Mouse (Mus musculus): ENCODE results near the gene Ppm1b. TPM values are rescaled to one million over a fixed set of nuclear protein-coding genes. Genes with fewer than 3 reads are reported as not detected.
"Not testable (repeated sequence)": the region's sequence is repeated elsewhere in the genome, so short reads cannot be mapped to it uniquely, and the experiment has no call there.

Gene Ppm1b
- 49.8 and 67.9 TPM in 2 replicates for polyA plus RNA-seq (2011; ENCODE audit: insufficient read depth, insufficient read length, low replicate concordance, missing spikeins)

DNA sequence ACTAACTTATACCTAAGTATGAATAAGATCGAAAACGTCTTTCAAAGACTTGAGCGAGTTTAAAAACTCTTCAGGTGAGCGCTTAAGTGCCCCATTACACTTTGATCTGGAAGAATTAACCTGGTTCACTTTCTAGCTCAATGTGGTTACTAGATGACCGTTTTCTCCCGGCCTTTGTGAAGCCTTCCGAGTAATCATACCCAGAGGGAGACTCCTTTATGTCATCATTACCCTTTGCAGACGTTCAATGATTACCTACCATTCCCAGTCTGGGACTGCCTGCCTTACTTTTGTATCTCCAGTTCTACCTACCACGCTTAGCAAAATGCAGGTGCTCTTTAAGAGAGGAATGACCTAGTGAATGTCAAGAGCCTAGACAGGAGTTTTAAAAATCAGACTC lies at the start of gene Ppm1b:
Gene Ppm1b, plus strand, starts transcription at position 301 of the 400 bp plus-strand sequence.
- H3K4me3 ChIP-seq (replicated peaks; ENCODE audit: control insufficient read depth, low read depth, low read length): peak within 1 kb of the TSS; percentile 76
- TF ChIP-seq POLR2A (IDR thresholded peaks at IDR 0.05; ENCODE audit: borderline replicate concordance, control insufficient read depth, low read depth, low read length) (no peak), CTCF (IDR thresholded peaks at IDR 0.05; ENCODE audit: control insufficient read depth, insufficient read depth, low read length) (no peak)
- peak within 1 kb of the TSS; percentile 90 for H3K27ac ChIP-seq (ENCODE audit: control insufficient read depth, insufficient read depth, low read depth, low read length, poor library complexity)
- WGBS: 32% methylated on average over 9 of the region's 9 CpGs
- no peaks in the 10 kb centered on the region for H3K4me1 ChIP-seq (ENCODE audit: control insufficient read depth, insufficient read depth, low read length)

- 63% methylated on average over 19 of the region's 19 CpGs for WGBS
- TF ChIP-seq CTCF (IDR thresholded peaks at IDR 0.05; ENCODE audit: control insufficient read depth, insufficient read depth, low read length) (no peak), POLR2A (IDR thresholded peaks at IDR 0.05; ENCODE audit: borderline replicate concordance, control insufficient read depth, low read depth, low read length) (no peak)
- no peak overlapping the region for H3K27ac ChIP-seq (ENCODE audit: control insufficient read depth, insufficient read depth, low read depth, low read length, poor library complexity)
Observed at GRCm38 (mm10) chr17:84921666-84922376, 34.7 kb upstream of the Ppm1b start.

DNA sequence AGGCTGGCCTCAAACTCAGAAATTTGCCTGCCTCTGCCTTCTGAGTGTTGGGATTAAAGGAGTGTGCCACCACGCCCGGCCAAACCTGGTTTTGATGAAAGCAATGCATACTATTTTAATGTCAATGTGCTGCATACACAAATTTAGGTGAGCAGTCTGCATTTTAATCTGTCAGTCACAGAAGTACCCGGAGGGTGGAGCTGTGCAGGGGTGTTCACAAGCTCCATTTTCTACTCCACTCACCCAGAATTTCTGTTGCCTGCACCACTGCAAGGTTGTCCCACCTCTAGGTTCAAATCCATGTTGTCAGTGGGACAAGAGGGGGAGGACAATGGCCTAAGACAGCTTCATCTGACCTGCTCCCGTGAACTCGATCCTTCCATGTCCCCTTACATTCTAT lies 31.8 kb upstream of the Ppm1b start:
- TF ChIP-seq POLR2A (IDR thresholded peaks at IDR 0.05; ENCODE audit: borderline replicate concordance, control insufficient read depth, low read depth, low read length): no peak
- no peak for TF ChIP-seq CTCF (IDR thresholded peaks at IDR 0.05; ENCODE audit: control insufficient read depth, insufficient read depth, low read length)
- peaks cover 3% of the 10 kb centered on the region for H3K4me1 ChIP-seq (ENCODE audit: control insufficient read depth, insufficient read depth, low read length)
- H3K27ac ChIP-seq (ENCODE audit: control insufficient read depth, insufficient read depth, low read depth, low read length, poor library complexity): no peak overlapping the region
- no peak overlapping the region for H3K4me3 ChIP-seq (replicated peaks; ENCODE audit: control insufficient read depth, low read depth, low read length)
- WGBS: 82% methylated on average over 5 of the region's 5 CpGs

More at GRCm38 (mm10) chr17:84921666-84922376, 34.7 kb upstream of the Ppm1b start:
- Histone ChIP-seq H3K4me3 (replicated peaks; ENCODE audit: control insufficient read depth, low read depth, low read length) (no peak overlapping the region), H3K4me1 (ENCODE audit: control insufficient read depth, insufficient read depth, low read length) (peaks cover 3% of the 10 kb centered on the region)

- Histone ChIP-seq H3K4me3 (replicated peaks; ENCODE audit: control insufficient read depth, low read depth, low read length) (no peak overlapping the region), H3K27ac (ENCODE audit: control insufficient read depth, insufficient read depth, low read depth, low read length, poor library complexity) (no peak overlapping the region), H3K4me1 (ENCODE audit: control insufficient read depth, insufficient read depth, low read length) (peaks cover 3% of the 10 kb centered on the region)
- TF ChIP-seq CTCF (IDR thresholded peaks at IDR 0.05; ENCODE audit: control insufficient read depth, insufficient read depth, low read length) (no peak), POLR2A (IDR thresholded peaks at IDR 0.05; ENCODE audit: borderline replicate concordance, control insufficient read depth, low read depth, low read length) (no peak)
- WGBS: 52% methylated on average over 5 of the region's 5 CpGs
Observed at GRCm38 (mm10) chr17:84926233-84926632, 30.3 kb upstream of the Ppm1b start.

GRCm38 (mm10) chr17:84927580-84927979 lies 29.0 kb upstream of the Ppm1b start:
- Histone ChIP-seq H3K27ac (ENCODE audit: control insufficient read depth, insufficient read depth, low read depth, low read length, poor library complexity) (no peak overlapping the region), H3K4me3 (replicated peaks; ENCODE audit: control insufficient read depth, low read depth, low read length) (no peak overlapping the region), H3K4me1 (ENCODE audit: control insufficient read depth, insufficient read depth, low read length) (peaks cover 3% of the 10 kb centered on the region)
- no peak for TF ChIP-seq POLR2A (IDR thresholded peaks at IDR 0.05; ENCODE audit: borderline replicate concordance, control insufficient read depth, low read depth, low read length)
- no peak for TF ChIP-seq CTCF (IDR thresholded peaks at IDR 0.05; ENCODE audit: control insufficient read depth, insufficient read depth, low read length)
- 80% methylated on average over 5 of the region's 5 CpGs for WGBS

- WGBS: 65% methylated on average over 7 of the region's 7 CpGs
- H3K4me1 ChIP-seq (ENCODE audit: control insufficient read depth, insufficient read depth, low read length): no peaks in the 10 kb centered on the region; the same call in 1 of the 2 replicates
Observed at GRCm38 (mm10) chr17:84932943-84933342, 23.6 kb upstream of the Ppm1b start.

DNA sequence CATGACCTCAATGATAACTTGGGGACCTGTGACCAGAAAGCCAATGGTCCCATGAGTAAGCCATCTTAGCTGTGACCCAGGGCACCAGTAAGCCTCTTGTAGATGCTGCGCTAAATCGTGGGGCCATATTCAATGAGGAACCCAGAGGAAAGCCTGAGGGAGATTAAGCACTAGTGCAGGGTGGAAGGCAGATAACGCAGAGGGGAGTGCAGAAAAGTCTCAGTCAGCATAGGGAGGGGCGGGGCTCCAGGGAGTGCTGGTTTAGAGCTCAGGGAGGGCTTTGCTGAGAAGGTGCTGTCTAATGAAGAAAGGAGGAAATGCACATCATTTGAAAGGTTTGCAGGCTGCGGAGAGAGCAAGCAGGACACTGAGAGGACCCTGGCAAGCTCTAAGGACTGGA lies 22.6 kb upstream of the Ppm1b start:
- 43% methylated on average over 5 of the region's 5 CpGs for WGBS
- no peak overlapping the region for H3K4me3 ChIP-seq (replicated peaks; ENCODE audit: control insufficient read depth, low read depth, low read length)
- TF ChIP-seq POLR2A (IDR thresholded peaks at IDR 0.05; ENCODE audit: borderline replicate concordance, control insufficient read depth, low read depth, low read length) (no peak), CTCF (IDR thresholded peaks at IDR 0.05; ENCODE audit: control insufficient read depth, insufficient read depth, low read length) (no peak)
- H3K27ac ChIP-seq (ENCODE audit: control insufficient read depth, insufficient read depth, low read depth, low read length, poor library complexity): no peak overlapping the region
- no peaks in the 10 kb centered on the region; the same call in 1 of the 2 replicates for H3K4me1 ChIP-seq (ENCODE audit: control insufficient read depth, insufficient read depth, low read length)

More at GRCm38 (mm10) chr17:84932943-84933342, 23.6 kb upstream of the Ppm1b start:
- no peak overlapping the region for H3K27ac ChIP-seq (ENCODE audit: control insufficient read depth, insufficient read depth, low read depth, low read length, poor library complexity)
- H3K4me3 ChIP-seq (replicated peaks; ENCODE audit: control insufficient read depth, low read depth, low read length): no peak overlapping the region
- TF ChIP-seq CTCF (IDR thresholded peaks at IDR 0.05; ENCODE audit: control insufficient read depth, insufficient read depth, low read length) (no peak), POLR2A (IDR thresholded peaks at IDR 0.05; ENCODE audit: borderline replicate concordance, control insufficient read depth, low read depth, low read length) (no peak)

GRCm38 (mm10) chr17:84935620-84936019 lies 20.9 kb upstream of the Ppm1b start:
- WGBS: 43% methylated on average over 4 of the region's 4 CpGs
- not testable (repeated sequence) for H3K4me3 ChIP-seq (replicated peaks; ENCODE audit: control insufficient read depth, low read depth, low read length); H3K27ac ChIP-seq (ENCODE audit: control insufficient read depth, insufficient read depth, low read depth, low read length, poor library complexity); H3K4me1 ChIP-seq (ENCODE audit: control insufficient read depth, insufficient read depth, low read length)
